Mouse (Mus musculus) neutrophil, adult 59 days (primary cell): Measurements from ENCODE around the gene Myf5. TPM values are rescaled to one million over a fixed set of nuclear protein-coding genes. Genes with fewer than 3 reads are reported as not detected.

Source experiments
- total RNA-seq, 2 experiments: library from RNA; stranded (reverse); gene quantifications; 1 replicate in 1 of 2; 2 replicates in 1 of 2; pipeline ENCODE4 v1.2.4; 2023

Myf5 gene
- total RNA-seq, result not detected

GRCm38 (mm10) chr10:107485870-107486269 lies at the start of gene Myf5:
Gene Myf5 (minus strand): TSS chr10:107486134.

GRCm38 (mm10) chr10:107494568-107494967 lies 8.6 kb upstream of the Myf5 start, which contains the start of gene Myf6:
Gene Myf6 (minus strand): TSS chr10:107494737.

Other genes starting within 250 kb of the Myf5 start
- gene Lin7a, start 214.4 kb downstream of the Myf5 start, total RNA-seq, result not detected
- not detected for gene Myf6, start 8.6 kb upstream of the Myf5 start, total RNA-seq
- not detected for gene Ptprq, start 233.9 kb upstream of the Myf5 start, total RNA-seq